Mouse (Mus musculus): ENCODE data around the gene Metrn. TPM values are rescaled to one million over a fixed set of nuclear protein-coding genes. Genes with fewer than 3 reads are reported as not detected.

Metrn gene
- polyA plus RNA-seq, 1 experiment: 3.2 TPM

GRCm38 (mm10) chr17:25775318-25776062, 21.4 kb downstream of the Metrn start:
- no peak overlapping the region for H3K27ac ChIP-seq (replicated peaks; ENCODE audit: low read depth, low read length)
- H3K4me1 ChIP-seq (ENCODE audit: control insufficient read depth, insufficient read depth, insufficient read length, low read length): no peaks in the 10 kb centered on the region
- no peak overlapping the region for H3K4me3 ChIP-seq (ENCODE audit: insufficient read depth, low read depth, low read length)

GRCm38 (mm10) chr17:25773549-25774120, 23.3 kb downstream of the Metrn start, which contains the start of gene Narfl:
Gene Narfl (plus strand): TSS chr17:25773776.
- H3K4me3 ChIP-seq (ENCODE audit: insufficient read depth, low read depth, low read length): peak within 1 kb of the TSS; percentile 80
- peak within 1 kb of the TSS; percentile 91 for H3K27ac ChIP-seq (replicated peaks; ENCODE audit: low read depth, low read length)
- no peaks in the 10 kb centered on the region for H3K4me1 ChIP-seq (ENCODE audit: control insufficient read depth, insufficient read depth, insufficient read length, low read length)

GRCm38 (mm10) chr17:25769331-25769730, 27.6 kb downstream of the Metrn start:
- H3K4me3 ChIP-seq (ENCODE audit: insufficient read depth, low read depth, low read length): no peak overlapping the region
- no peaks in the 10 kb centered on the region for H3K4me1 ChIP-seq (ENCODE audit: control insufficient read depth, insufficient read depth, insufficient read length, low read length)
- no peak overlapping the region for H3K27ac ChIP-seq (replicated peaks; ENCODE audit: low read depth, low read length)

- Histone ChIP-seq H3K4me3 (ENCODE audit: insufficient read depth, low read depth, low read length) (no peak overlapping the region), H3K27ac (replicated peaks; ENCODE audit: low read depth, low read length) (no peak overlapping the region), H3K4me1 (ENCODE audit: control insufficient read depth, insufficient read depth, insufficient read length, low read length) (no peaks in the 10 kb centered on the region)
These were observed 31.1 kb downstream of the Metrn start for GRCm38 (mm10) chr17:25765886-25766285.

GRCm38 (mm10) chr17:25762591-25762990, 34.3 kb downstream of the Metrn start:
- Histone ChIP-seq H3K4me3 (ENCODE audit: insufficient read depth, low read depth, low read length) (no peak overlapping the region), H3K4me1 (ENCODE audit: control insufficient read depth, insufficient read depth, insufficient read length, low read length) (no peaks in the 10 kb centered on the region), H3K27ac (replicated peaks; ENCODE audit: low read depth, low read length) (no peak overlapping the region)

GRCm38 (mm10) chr17:25761561-25761970, 35.4 kb downstream of the Metrn start:
- no peaks in the 10 kb centered on the region for H3K4me1 ChIP-seq (ENCODE audit: control insufficient read depth, insufficient read depth, insufficient read length, low read length)
- H3K4me3 ChIP-seq (ENCODE audit: insufficient read depth, low read depth, low read length): no peak overlapping the region
- no peak overlapping the region for H3K27ac ChIP-seq (replicated peaks; ENCODE audit: low read depth, low read length)

- Histone ChIP-seq H3K27ac (replicated peaks; ENCODE audit: low read depth, low read length) (no peak overlapping the region), H3K4me1 (ENCODE audit: control insufficient read depth, insufficient read depth, insufficient read length, low read length) (no peaks in the 10 kb centered on the region), H3K4me3 (ENCODE audit: insufficient read depth, low read depth, low read length) (no peak overlapping the region)
These were observed 36.8 kb downstream of the Metrn start for GRCm38 (mm10) chr17:25760148-25760547.

- Histone ChIP-seq H3K4me3 (ENCODE audit: insufficient read depth, low read depth, low read length) (no peak overlapping the region), H3K27ac (replicated peaks; ENCODE audit: low read depth, low read length) (no peak overlapping the region), H3K4me1 (ENCODE audit: control insufficient read depth, insufficient read depth, insufficient read length, low read length) (no peaks in the 10 kb centered on the region)
These were observed 39.2 kb downstream of the Metrn start for GRCm38 (mm10) chr17:25757691-25758090.

GRCm38 (mm10) chr17:25756378-25757242, 40.3 kb downstream of the Metrn start:
- Histone ChIP-seq H3K27ac (replicated peaks; ENCODE audit: low read depth, low read length) (no peak overlapping the region), H3K4me1 (ENCODE audit: control insufficient read depth, insufficient read depth, insufficient read length, low read length) (no peaks in the 10 kb centered on the region), H3K4me3 (ENCODE audit: insufficient read depth, low read depth, low read length) (no peak overlapping the region)

GRCm38 (mm10) chr17:25755627-25756377, 41.1 kb downstream of the Metrn start:
- H3K4me3 ChIP-seq (ENCODE audit: insufficient read depth, low read depth, low read length): no peak overlapping the region
- no peaks in the 10 kb centered on the region for H3K4me1 ChIP-seq (ENCODE audit: control insufficient read depth, insufficient read depth, insufficient read length, low read length)
- H3K27ac ChIP-seq (replicated peaks; ENCODE audit: low read depth, low read length): no peak overlapping the region

- Histone ChIP-seq H3K27ac (replicated peaks; ENCODE audit: low read depth, low read length) (no peak overlapping the region), H3K4me1 (ENCODE audit: control insufficient read depth, insufficient read depth, insufficient read length, low read length) (no peaks in the 10 kb centered on the region), H3K4me3 (ENCODE audit: insufficient read depth, low read depth, low read length) (no peak overlapping the region)
These were observed 41.9 kb downstream of the Metrn start for GRCm38 (mm10) chr17:25755086-25755485.

- Histone ChIP-seq H3K4me1 (ENCODE audit: control insufficient read depth, insufficient read depth, insufficient read length, low read length) (no peaks in the 10 kb centered on the region), H3K27ac (replicated peaks; ENCODE audit: low read depth, low read length) (no peak within 1 kb of the TSS), H3K4me3 (ENCODE audit: insufficient read depth, low read depth, low read length) (no peak within 1 kb of the TSS)
These were observed 42.7 kb downstream of the Metrn start, which contains the start of gene Msln for GRCm38 (mm10) chr17:25754241-25754640. Gene Msln (minus strand): TSS chr17:25754378.

- H3K27ac ChIP-seq (replicated peaks; ENCODE audit: low read depth, low read length): no peak overlapping the region
- no peak overlapping the region for H3K4me3 ChIP-seq (ENCODE audit: insufficient read depth, low read depth, low read length)
These were observed 45.5 kb downstream of the Metrn start for GRCm38 (mm10) chr17:25751446-25751845.

GRCm38 (mm10) chr17:25749314-25749713, 47.6 kb downstream of the Metrn start:
- no peak overlapping the region for H3K27ac ChIP-seq (replicated peaks; ENCODE audit: low read depth, low read length)
- no peak overlapping the region for H3K4me3 ChIP-seq (ENCODE audit: insufficient read depth, low read depth, low read length)
- H3K4me1 ChIP-seq (ENCODE audit: control insufficient read depth, insufficient read depth, insufficient read length, low read length): no peaks in the 10 kb centered on the region

More at GRCm38 (mm10) chr17:25751446-25751845, 45.5 kb downstream of the Metrn start:
- H3K4me1 ChIP-seq (ENCODE audit: control insufficient read depth, insufficient read depth, insufficient read length, low read length): no peaks in the 10 kb centered on the region

GRCm38 (mm10) chr17:25748238-25748637, 48.7 kb downstream of the Metrn start:
- no peak overlapping the region for H3K4me3 ChIP-seq (ENCODE audit: insufficient read depth, low read depth, low read length)
- no peak overlapping the region for H3K27ac ChIP-seq (replicated peaks; ENCODE audit: low read depth, low read length)
- H3K4me1 ChIP-seq (ENCODE audit: control insufficient read depth, insufficient read depth, insufficient read length, low read length): no peaks in the 10 kb centered on the region
